Mouse (Mus musculus): ENCODE data around the gene Hapln1. TPM values are rescaled to one million over a fixed set of nuclear protein-coding genes. Genes with fewer than 3 reads are reported as not detected.

Gene Hapln1
- polyA plus RNA-seq, 2 experiments: 0.28 to 0.42 TPM

DNA sequence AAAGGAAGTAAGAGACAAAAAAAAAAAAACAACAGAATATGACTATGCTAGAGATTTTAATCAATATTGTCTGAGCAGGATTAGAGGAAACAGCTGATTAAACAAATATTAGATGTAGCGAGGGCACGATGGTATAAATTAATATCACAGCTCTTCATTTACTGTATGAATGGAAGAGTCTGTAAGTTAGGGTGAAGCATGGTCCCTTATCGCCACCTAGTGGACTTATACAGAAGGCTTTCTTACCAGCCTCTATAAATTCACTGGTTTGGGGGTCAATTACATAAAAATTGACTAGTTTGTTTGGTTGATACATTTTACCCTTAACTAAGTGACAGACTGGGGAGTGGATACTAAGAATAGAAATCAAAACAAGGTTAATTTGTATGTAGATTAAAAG, 3.4 kb downstream of the Hapln1 start:
- Histone ChIP-seq H3K27me3 (ENCODE audit: control insufficient read depth, insufficient read depth, low read length) (no peaks in the 10 kb centered on the region; the same call in none of the 2 replicates), H3K4me3 (ENCODE audit: insufficient read depth in 1 of 2, low read depth in 2 of 2, low read length in 2 of 2) (no peak overlapping the region), H3K4me1 (replicated peaks; ENCODE audit: control insufficient read depth in 2 of 2, insufficient read depth in 2 of 2, low read length in 1 of 2) (no peaks in the 10 kb centered on the region), H3K9ac (replicated peaks) (no peak overlapping the region), H3K9me3 (ENCODE audit: control insufficient read depth, low read length) (no peaks in the 10 kb centered on the region), H3K27ac (no peak overlapping the region), H3K36me3 (replicated peaks; ENCODE audit: control insufficient read depth, insufficient read depth, low read depth) (no peaks in the 10 kb centered on the region), H3K4me2 (ENCODE audit: low read depth) (no peak overlapping the region)
- ATAC-seq (ENCODE audit: insufficient read depth) (no peak), DNase-seq (ENCODE audit: low read depth in 3 of 3, low spot score in 3 of 3) (peak in 2 of 3 experiments; percentile 26 to 35)
- TF ChIP-seq EP300 (IDR thresholded peaks at IDR 0.05; ENCODE audit: low read depth): no peak
- TF ChIP-seq CTCF (IDR thresholded peaks at IDR 0.05; ENCODE audit: low read depth): peak; percentile 62
- 4% methylated on average over 3 of the region's 3 CpGs for WGBS (ENCODE audit: insufficient replicate concordance)

DNA sequence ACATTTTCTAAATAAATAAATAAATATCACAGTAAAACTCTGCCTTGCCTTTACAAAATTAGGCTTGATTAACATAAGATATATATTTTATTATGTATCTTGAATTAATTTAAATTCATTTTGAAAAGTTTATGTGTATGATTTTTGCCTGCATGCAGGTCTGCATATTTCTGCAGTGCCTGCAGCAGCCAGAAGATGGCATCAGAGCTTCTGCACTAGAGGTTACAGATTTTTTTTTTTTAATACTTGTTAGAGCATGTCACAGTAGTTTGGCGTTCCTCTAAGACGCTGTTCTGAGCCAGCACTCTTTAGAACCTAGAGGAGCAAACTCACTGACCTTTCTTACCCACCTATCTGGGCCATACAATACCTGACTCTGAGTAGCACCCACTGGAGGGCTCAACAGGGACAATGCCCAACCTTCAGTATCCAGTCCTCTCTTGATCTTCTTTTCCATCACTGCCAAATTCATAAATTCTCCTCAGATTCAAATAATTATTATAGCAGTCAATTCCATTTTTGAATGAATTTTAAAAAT, 8.7 kb downstream of the Hapln1 start:
- Histone ChIP-seq H3K4me2 (ENCODE audit: low read depth) (no peak overlapping the region), H3K27me3 (ENCODE audit: control insufficient read depth, insufficient read depth, low read length) (no peaks in the 10 kb centered on the region), H3K9ac (replicated peaks) (no peak overlapping the region), H3K9me3 (ENCODE audit: control insufficient read depth, low read length) (no peaks in the 10 kb centered on the region), H3K27ac (no peak overlapping the region), H3K36me3 (replicated peaks; ENCODE audit: control insufficient read depth, insufficient read depth, low read depth) (no peaks in the 10 kb centered on the region), H3K4me3 (ENCODE audit: insufficient read depth in 1 of 2, low read depth in 2 of 2, low read length in 2 of 2) (no peak overlapping the region), H3K4me1 (replicated peaks; ENCODE audit: control insufficient read depth in 2 of 2, insufficient read depth in 2 of 2, low read length in 1 of 2) (no peaks in the 10 kb centered on the region)
- TF ChIP-seq CTCF (IDR thresholded peaks at IDR 0.05; ENCODE audit: low read depth) (peak; percentile 43; the same call in 1 of the 2 replicates), EP300 (IDR thresholded peaks at IDR 0.05; ENCODE audit: low read depth) (no peak)
- ATAC-seq (ENCODE audit: insufficient read depth): no peak
- 16% methylated on average over 2 of the region's 2 CpGs for WGBS (ENCODE audit: insufficient replicate concordance)
- DNase-seq (ENCODE audit: low read depth in 3 of 3, low spot score in 3 of 3): no peak

DNA sequence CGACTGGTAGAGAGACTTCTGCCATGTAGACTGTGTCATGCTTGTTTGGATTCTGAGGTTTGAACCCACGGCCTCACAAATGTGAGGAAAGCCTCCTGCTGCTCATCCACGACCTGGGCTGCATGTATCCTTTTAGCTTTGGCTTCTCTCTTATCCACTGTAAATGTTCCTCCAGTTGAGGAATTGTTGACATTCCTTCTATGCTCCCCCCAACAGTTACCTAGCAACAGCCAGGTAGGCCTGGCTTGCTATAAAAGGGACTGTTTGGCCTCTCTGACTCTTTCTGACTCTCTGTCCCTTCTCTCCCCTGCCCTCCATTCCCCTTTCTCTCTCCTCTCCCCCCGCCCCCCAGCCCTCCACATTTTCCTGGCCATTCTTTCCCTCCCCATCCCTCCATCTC, 9.9 kb downstream of the Hapln1 start:
- no peak for TF ChIP-seq EP300 (IDR thresholded peaks at IDR 0.05; ENCODE audit: low read depth)
- H3K27me3 ChIP-seq (ENCODE audit: control insufficient read depth, insufficient read depth, low read length): no peaks in the 10 kb centered on the region
- no peak overlapping the region for H3K27ac ChIP-seq
- H3K4me2 ChIP-seq (ENCODE audit: low read depth): no peak overlapping the region
- DNase-seq (ENCODE audit: low read depth in 3 of 3, low spot score in 3 of 3) (no peak), ATAC-seq (ENCODE audit: insufficient read depth) (no peak)
- H3K36me3 ChIP-seq (replicated peaks; ENCODE audit: control insufficient read depth, insufficient read depth, low read depth): no peaks in the 10 kb centered on the region
- WGBS (ENCODE audit: insufficient replicate concordance): 46% methylated on average over 3 of the region's 4 CpGs
- no peaks in the 10 kb centered on the region for H3K4me1 ChIP-seq (replicated peaks; ENCODE audit: control insufficient read depth in 2 of 2, insufficient read depth in 2 of 2, low read length in 1 of 2)
- H3K4me3 ChIP-seq (ENCODE audit: insufficient read depth in 1 of 2, low read depth in 2 of 2, low read length in 2 of 2): no peak overlapping the region
- H3K9me3 ChIP-seq (ENCODE audit: control insufficient read depth, low read length): no peaks in the 10 kb centered on the region
- no peak overlapping the region for H3K9ac ChIP-seq (replicated peaks)

DNA sequence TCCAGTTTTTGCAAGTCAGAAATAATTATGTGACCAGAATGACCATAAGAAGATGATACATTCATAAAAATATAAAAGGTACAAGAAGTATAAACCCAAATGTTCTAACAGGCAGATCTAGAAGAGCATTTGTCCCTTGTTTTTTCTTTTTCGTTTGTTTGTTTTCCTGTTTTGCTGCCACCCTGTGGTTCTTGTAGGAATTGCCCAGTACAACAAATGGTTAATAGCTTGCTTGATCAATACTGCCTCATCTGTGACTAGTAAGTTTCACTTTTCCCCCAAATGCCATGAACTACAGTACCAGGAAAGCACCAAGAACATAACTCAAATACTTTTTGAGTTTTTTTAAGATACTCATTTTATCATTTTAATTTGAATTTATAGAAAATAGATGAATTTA, 11.9 kb downstream of the Hapln1 start:
- WGBS (ENCODE audit: insufficient replicate concordance): 11% methylated on average over 1 of the region's 1 CpGs
- Histone ChIP-seq H3K4me3 (ENCODE audit: insufficient read depth in 1 of 2, low read depth in 2 of 2, low read length in 2 of 2) (no peak overlapping the region), H3K36me3 (replicated peaks; ENCODE audit: control insufficient read depth, insufficient read depth, low read depth) (no peaks in the 10 kb centered on the region)

DNA sequence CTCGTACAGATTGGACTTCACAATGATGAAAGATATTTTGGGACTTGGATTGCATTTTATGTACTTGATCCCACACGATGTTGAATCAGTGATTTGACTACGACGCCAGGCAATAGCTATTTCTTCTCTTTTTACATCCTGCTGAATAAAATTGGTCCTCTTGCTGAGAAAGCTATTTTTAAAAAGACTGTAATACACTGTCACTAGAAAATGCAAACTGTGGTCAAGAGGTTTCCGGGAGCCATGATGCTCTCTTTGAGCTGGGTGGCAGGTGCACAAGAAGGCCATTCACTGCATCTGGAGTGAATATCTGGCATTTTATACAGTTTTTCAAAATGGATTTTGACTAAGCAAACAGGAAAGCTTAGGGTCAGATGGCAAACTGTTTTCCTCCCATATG, 24.9 kb downstream of the Hapln1 start:
- no peaks in the 10 kb centered on the region for H3K27me3 ChIP-seq (ENCODE audit: control insufficient read depth, insufficient read depth, low read length)
- TF ChIP-seq EP300 (IDR thresholded peaks at IDR 0.05; ENCODE audit: low read depth) (no peak), CTCF (IDR thresholded peaks at IDR 0.05; ENCODE audit: low read depth) (no peak)
- H3K4me3 ChIP-seq (ENCODE audit: insufficient read depth in 1 of 2, low read depth in 2 of 2, low read length in 2 of 2): no peak overlapping the region
- no peak for DNase-seq (ENCODE audit: low read depth in 3 of 3, low spot score in 3 of 3)
- H3K9ac ChIP-seq (replicated peaks): no peak overlapping the region
- no peaks in the 10 kb centered on the region for H3K36me3 ChIP-seq (replicated peaks; ENCODE audit: control insufficient read depth, insufficient read depth, low read depth)
- H3K9me3 ChIP-seq (ENCODE audit: control insufficient read depth, low read length): no peaks in the 10 kb centered on the region
- no peak overlapping the region for H3K27ac ChIP-seq
- H3K4me1 ChIP-seq (replicated peaks; ENCODE audit: control insufficient read depth in 2 of 2, insufficient read depth in 2 of 2, low read length in 1 of 2): no peaks in the 10 kb centered on the region; a peak in 1 of 4 replicates
- 73% methylated on average over 5 of the region's 5 CpGs for WGBS (ENCODE audit: insufficient replicate concordance)
- H3K4me2 ChIP-seq (ENCODE audit: low read depth): no peak overlapping the region
- ATAC-seq (ENCODE audit: insufficient read depth): no peak

More for the DNA sequence above, 11.9 kb downstream of the Hapln1 start:
- peak; percentile 45; the same call in 1 of the 2 replicates for TF ChIP-seq CTCF (IDR thresholded peaks at IDR 0.05; ENCODE audit: low read depth)
- no peak for TF ChIP-seq EP300 (IDR thresholded peaks at IDR 0.05; ENCODE audit: low read depth)
- Histone ChIP-seq H3K27ac (no peak overlapping the region), H3K9ac (replicated peaks) (no peak overlapping the region), H3K27me3 (ENCODE audit: control insufficient read depth, insufficient read depth, low read length) (no peaks in the 10 kb centered on the region), H3K4me1 (replicated peaks; ENCODE audit: control insufficient read depth in 2 of 2, insufficient read depth in 2 of 2, low read length in 1 of 2) (no peaks in the 10 kb centered on the region), H3K9me3 (ENCODE audit: control insufficient read depth, low read length) (no peaks in the 10 kb centered on the region), H3K4me2 (ENCODE audit: low read depth) (no peak overlapping the region)
- ATAC-seq (ENCODE audit: insufficient read depth): no peak
- DNase-seq (ENCODE audit: low read depth in 3 of 3, low spot score in 3 of 3): peak in 1 of 3 experiments; percentile 10

Data from liver, embryonic 14.5 days (tissue).